Mouse (Mus musculus): ENCODE results near the gene Slc9a8. TPM values are rescaled to one million over a fixed set of nuclear protein-coding genes. Genes with fewer than 3 reads are reported as not detected.

The Slc9a8 gene
- polyA plus RNA-seq, 1 experiment from 2014 or later = 26.5 TPM

- no peak overlapping the region for H3K9ac ChIP-seq
- WGBS = 49% methylated on average over 2 of the region's 2 CpGs
- H3K4me3 ChIP-seq (replicated peaks) = no peak overlapping the region
- peaks cover 52% of the 10 kb centered on the region for H3K36me3 ChIP-seq (replicated peaks)
- ATAC-seq (ENCODE audit: low FRiP score) = no peak
- no peak overlapping the region for H3K4me2 ChIP-seq
- H3K27me3 ChIP-seq = no peaks in the 10 kb centered on the region
- H3K27ac ChIP-seq = 0 out of 2 replicates have a peak overlapping the region, but pooled peaks have one; percentile 25
- no peaks in the 10 kb centered on the region for H3K9me3 ChIP-seq
- H3K4me1 ChIP-seq = peaks cover 15% of the 10 kb centered on the region
Observed at GRCm38 (mm10) chr2:167478128-167478527, 56.6 kb downstream of the Slc9a8 start.

GRCm38 (mm10) chr2:167479501-167479900 lies 58.0 kb downstream of the Slc9a8 start:
- Histone ChIP-seq H3K27me3 (no peaks in the 10 kb centered on the region), H3K9ac (no peak overlapping the region), H3K4me1 (peaks cover 15% of the 10 kb centered on the region), H3K4me2 (no peak overlapping the region), H3K9me3 (no peaks in the 10 kb centered on the region), H3K4me3 (replicated peaks) (no peak overlapping the region), H3K36me3 (replicated peaks) (peaks cover 52% of the 10 kb centered on the region), H3K27ac (no peak overlapping the region)
- no peak for ATAC-seq (ENCODE audit: low FRiP score)
- 93% methylated on average over 1 of the region's 1 CpGs for WGBS

GRCm38 (mm10) chr2:167482681-167483080 lies 61.2 kb downstream of the Slc9a8 start:
- WGBS = 96% methylated on average over 4 of the region's 4 CpGs
- Histone ChIP-seq H3K36me3 (replicated peaks) (peaks cover 47% of the 10 kb centered on the region), H3K27ac (no peak overlapping the region), H3K4me3 (replicated peaks) (no peak overlapping the region), H3K4me2 (no peak overlapping the region), H3K27me3 (no peaks in the 10 kb centered on the region), H3K9ac (no peak overlapping the region), H3K9me3 (no peaks in the 10 kb centered on the region), H3K4me1 (no peaks in the 10 kb centered on the region)
- no peak for ATAC-seq (ENCODE audit: low FRiP score)

- H3K4me1 ChIP-seq = no peaks in the 10 kb centered on the region
- no peak overlapping the region for H3K4me2 ChIP-seq
- H3K9ac ChIP-seq = no peak overlapping the region
- no peak overlapping the region for H3K4me3 ChIP-seq (replicated peaks)
- 0 out of 2 replicates have a peak overlapping the region, but pooled peaks have one; percentile 8 for H3K27ac ChIP-seq
- 95% methylated on average over 27 of the region's 27 CpGs for WGBS
- peaks cover 49% of the 10 kb centered on the region for H3K36me3 ChIP-seq (replicated peaks)
- H3K9me3 ChIP-seq = no peaks in the 10 kb centered on the region
- no peak for ATAC-seq (ENCODE audit: low FRiP score)
- H3K27me3 ChIP-seq = no peaks in the 10 kb centered on the region
Observed at GRCm38 (mm10) chr2:167483081-167483826, 61.7 kb downstream of the Slc9a8 start.

GRCm38 (mm10) chr2:167483827-167484410 lies 62.4 kb downstream of the Slc9a8 start:
- 92% methylated on average over 24 of the region's 24 CpGs for WGBS
- H3K4me1 ChIP-seq = no peaks in the 10 kb centered on the region
- no peak for ATAC-seq (ENCODE audit: low FRiP score)
- peaks cover 53% of the 10 kb centered on the region for H3K36me3 ChIP-seq (replicated peaks)
- H3K27me3 ChIP-seq = no peaks in the 10 kb centered on the region
- 0 out of 2 replicates have a peak overlapping the region, but pooled peaks have one; percentile 8 for H3K27ac ChIP-seq
- no peak overlapping the region for H3K4me3 ChIP-seq (replicated peaks)
- H3K4me2 ChIP-seq = no peak overlapping the region
- no peaks in the 10 kb centered on the region for H3K9me3 ChIP-seq
- no peak overlapping the region for H3K9ac ChIP-seq

- Histone ChIP-seq H3K4me3 (replicated peaks) (no peak overlapping the region), H3K4me2 (no peak overlapping the region), H3K27ac (no peak overlapping the region), H3K9me3 (no peaks in the 10 kb centered on the region), H3K36me3 (replicated peaks) (peaks cover 52% of the 10 kb centered on the region), H3K27me3 (no peaks in the 10 kb centered on the region), H3K9ac (no peak overlapping the region), H3K4me1 (no peaks in the 10 kb centered on the region)
- 95% methylated on average over 11 of the region's 11 CpGs for WGBS
- no peak for ATAC-seq (ENCODE audit: low FRiP score)
Observed at GRCm38 (mm10) chr2:167484932-167485331, 63.4 kb downstream of the Slc9a8 start.

GRCm38 (mm10) chr2:167485501-167486377 lies 64.2 kb downstream of the Slc9a8 start:
- Histone ChIP-seq H3K4me1 (peaks cover 2% of the 10 kb centered on the region), H3K27ac (no peak overlapping the region), H3K36me3 (replicated peaks) (peaks cover 44% of the 10 kb centered on the region), H3K4me3 (replicated peaks) (no peak overlapping the region), H3K4me2 (no peak overlapping the region), H3K9me3 (no peaks in the 10 kb centered on the region), H3K27me3 (no peaks in the 10 kb centered on the region), H3K9ac (no peak overlapping the region)
- no peak for ATAC-seq (ENCODE audit: low FRiP score)
- WGBS = 93% methylated on average over 7 of the region's 7 CpGs

- WGBS = 89% methylated on average over 4 of the region's 4 CpGs
- H3K4me3 ChIP-seq (replicated peaks) = no peak overlapping the region
- no peaks in the 10 kb centered on the region for H3K27me3 ChIP-seq
- peaks cover 42% of the 10 kb centered on the region for H3K36me3 ChIP-seq (replicated peaks)
- no peak overlapping the region for H3K9ac ChIP-seq
- peaks cover 10% of the 10 kb centered on the region for H3K4me1 ChIP-seq
- H3K9me3 ChIP-seq = no peaks in the 10 kb centered on the region
- H3K4me2 ChIP-seq = no peak overlapping the region
- no peak overlapping the region for H3K27ac ChIP-seq
- no peak for ATAC-seq (ENCODE audit: low FRiP score)
Observed at GRCm38 (mm10) chr2:167486573-167486972, 65.1 kb downstream of the Slc9a8 start.

- Histone ChIP-seq H3K27ac (no peak overlapping the region), H3K27me3 (no peaks in the 10 kb centered on the region), H3K36me3 (replicated peaks) (peaks cover 39% of the 10 kb centered on the region), H3K9me3 (no peaks in the 10 kb centered on the region), H3K4me1 (peaks cover 16% of the 10 kb centered on the region), H3K9ac (no peak overlapping the region), H3K4me3 (replicated peaks) (no peak overlapping the region), H3K4me2 (no peak overlapping the region)
- no peak for ATAC-seq (ENCODE audit: low FRiP score)
- 93% methylated on average over 6 of the region's 6 CpGs for WGBS
Observed at GRCm38 (mm10) chr2:167487551-167487950, 66.0 kb downstream of the Slc9a8 start.

GRCm38 (mm10) chr2:167487994-167488393 lies 66.5 kb downstream of the Slc9a8 start:
- no peak overlapping the region for H3K27ac ChIP-seq
- no peaks in the 10 kb centered on the region for H3K27me3 ChIP-seq
- peaks cover 16% of the 10 kb centered on the region for H3K4me1 ChIP-seq
- peaks cover 34% of the 10 kb centered on the region for H3K36me3 ChIP-seq (replicated peaks)
- H3K4me3 ChIP-seq (replicated peaks) = no peak overlapping the region
- H3K9ac ChIP-seq = no peak overlapping the region
- no peak for ATAC-seq (ENCODE audit: low FRiP score)
- WGBS = 94% methylated on average over 6 of the region's 6 CpGs
- H3K4me2 ChIP-seq = no peak overlapping the region
- H3K9me3 ChIP-seq = no peaks in the 10 kb centered on the region

GRCm38 (mm10) chr2:167490813-167491525 lies 69.5 kb downstream of the Slc9a8 start:
- H3K4me3 ChIP-seq (replicated peaks) = peak overlapping the region; percentile 97; the same call in 1 of the 2 replicates
- H3K27me3 ChIP-seq = no peaks in the 10 kb centered on the region
- H3K9me3 ChIP-seq = no peaks in the 10 kb centered on the region
- peaks cover 10% of the 10 kb centered on the region; the same call in 1 of the 2 replicates for H3K36me3 ChIP-seq (replicated peaks)
- no peak overlapping the region for H3K27ac ChIP-seq
- H3K9ac ChIP-seq = peak overlapping the region; percentile 83; the same call in 1 of the 2 replicates
- H3K4me2 ChIP-seq = peak overlapping the region; percentile 97; the same call in 1 of the 2 replicates
- ATAC-seq (ENCODE audit: low FRiP score) = no peak
- peaks cover 23% of the 10 kb centered on the region for H3K4me1 ChIP-seq
- WGBS = 79% methylated on average over 4 of the region's 4 CpGs

Data from forebrain, embryonic 12.5 days (tissue).